Mouse (Mus musculus): ENCODE results near the gene Sgca. TPM values are rescaled to one million over a fixed set of nuclear protein-coding genes. Genes with fewer than 3 reads are reported as not detected.

Gene Sgca
- polyA plus RNA-seq, 1 experiment from 2014 or later, result 0.13 TPM

GRCm38 (mm10) chr11:94962534-94963101 lies 13.5 kb downstream of the Sgca start:
- H3K9ac ChIP-seq (replicated peaks), result no peak overlapping the region
- H3K27me3 ChIP-seq (ENCODE audit: insufficient read depth, low read length), result 0 out of 2 replicates have a peak, but pooled peaks cover 4% of the 10 kb centered on the region
- no peak for TF ChIP-seq EP300 (IDR thresholded peaks at IDR 0.05; ENCODE audit: low read depth)
- no peak for TF ChIP-seq CTCF (IDR thresholded peaks at IDR 0.05; ENCODE audit: low read depth)
- H3K9me3 ChIP-seq (ENCODE audit: low read length), result no peaks in the 10 kb centered on the region
- no peak overlapping the region for H3K4me3 ChIP-seq (ENCODE audit: low read depth, low read length)
- DNase-seq (no peak), ATAC-seq (no peak)
- no peak overlapping the region for H3K27ac ChIP-seq (ENCODE audit: low read depth)
- H3K4me2 ChIP-seq (ENCODE audit: low read depth, low read length), result no peak overlapping the region
- no peaks in the 10 kb centered on the region for H3K4me1 ChIP-seq (ENCODE audit: insufficient read depth)
- WGBS (ENCODE audit: insufficient replicate concordance), result 57% methylated on average over 5 of the region's 5 CpGs
- H3K36me3 ChIP-seq (replicated peaks; ENCODE audit: insufficient read depth, low read length), result no peaks in the 10 kb centered on the region

GRCm38 (mm10) chr11:94958065-94958858 lies 17.9 kb downstream of the Sgca start:
- ATAC-seq (no peak), DNase-seq (peak; percentile 13)
- WGBS (ENCODE audit: insufficient replicate concordance), result 25% methylated on average over 8 of the region's 8 CpGs
- no peak overlapping the region for H3K27ac ChIP-seq (ENCODE audit: low read depth)
- no peaks in the 10 kb centered on the region for H3K9me3 ChIP-seq (ENCODE audit: low read length)
- no peak overlapping the region for H3K9ac ChIP-seq (replicated peaks)
- H3K36me3 ChIP-seq (replicated peaks; ENCODE audit: insufficient read depth, low read length), result no peaks in the 10 kb centered on the region
- H3K27me3 ChIP-seq (ENCODE audit: insufficient read depth, low read length), result no peaks in the 10 kb centered on the region
- H3K4me2 ChIP-seq (ENCODE audit: low read depth, low read length), result no peak overlapping the region
- no peak for TF ChIP-seq EP300 (IDR thresholded peaks at IDR 0.05; ENCODE audit: low read depth)
- no peak for TF ChIP-seq CTCF (IDR thresholded peaks at IDR 0.05; ENCODE audit: low read depth)
- no peaks in the 10 kb centered on the region for H3K4me1 ChIP-seq (ENCODE audit: insufficient read depth)
- H3K4me3 ChIP-seq (ENCODE audit: low read depth, low read length), result no peak overlapping the region

- TF ChIP-seq EP300 (IDR thresholded peaks at IDR 0.05; ENCODE audit: low read depth) (no peak), CTCF (IDR thresholded peaks at IDR 0.05; ENCODE audit: low read depth) (no peak)
- H3K4me3 ChIP-seq (ENCODE audit: low read depth, low read length), result no peak overlapping the region
- ATAC-seq, result no peak
- no peak overlapping the region for H3K4me2 ChIP-seq (ENCODE audit: low read depth, low read length)
- H3K27ac ChIP-seq (ENCODE audit: low read depth), result no peak overlapping the region
- H3K4me1 ChIP-seq (ENCODE audit: insufficient read depth), result no peaks in the 10 kb centered on the region
- no peak overlapping the region for H3K9ac ChIP-seq (replicated peaks)
- no peaks in the 10 kb centered on the region for H3K36me3 ChIP-seq (replicated peaks; ENCODE audit: insufficient read depth, low read length)
- 0 out of 2 replicates have a peak, but pooled peaks cover under 1% of the 10 kb centered on the region for H3K27me3 ChIP-seq (ENCODE audit: insufficient read depth, low read length)
- DNase-seq, result peak; percentile 12
- WGBS (ENCODE audit: insufficient replicate concordance), result 71% methylated on average over 9 of the region's 9 CpGs
- no peaks in the 10 kb centered on the region for H3K9me3 ChIP-seq (ENCODE audit: low read length)
Measured at GRCm38 (mm10) chr11:94957693-94958064, 18.4 kb downstream of the Sgca start.

DNA sequence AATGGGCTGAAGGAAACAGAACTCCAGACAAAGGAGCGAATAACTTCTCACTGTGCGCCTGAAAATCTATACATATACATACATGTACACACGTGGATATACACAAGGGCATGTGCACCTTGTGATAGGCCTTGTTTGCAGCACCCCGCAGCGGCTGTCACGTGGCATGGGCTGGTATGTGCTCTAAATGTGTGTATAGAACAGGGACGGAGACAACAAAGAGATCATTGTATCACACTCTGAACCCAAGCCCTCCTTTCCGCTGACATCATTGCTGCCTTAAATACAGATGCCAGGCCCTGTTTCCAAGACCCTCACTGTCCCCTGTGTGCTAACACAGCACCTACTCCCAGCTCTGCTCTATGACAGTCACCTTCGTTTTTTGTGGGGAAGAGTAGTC lies 21.0 kb downstream of the Sgca start:
- no peak overlapping the region for H3K4me2 ChIP-seq (ENCODE audit: low read depth, low read length)
- no peak for TF ChIP-seq CTCF (IDR thresholded peaks at IDR 0.05; ENCODE audit: low read depth)
- TF ChIP-seq EP300 (IDR thresholded peaks at IDR 0.05; ENCODE audit: low read depth), result no peak
- ATAC-seq, result no peak
- no peaks in the 10 kb centered on the region for H3K4me1 ChIP-seq (ENCODE audit: insufficient read depth)
- WGBS (ENCODE audit: insufficient replicate concordance), result 67% methylated on average over 9 of the region's 9 CpGs
- H3K27ac ChIP-seq (ENCODE audit: low read depth), result no peak overlapping the region
- H3K36me3 ChIP-seq (replicated peaks; ENCODE audit: insufficient read depth, low read length), result no peaks in the 10 kb centered on the region
- no peaks in the 10 kb centered on the region for H3K9me3 ChIP-seq (ENCODE audit: low read length)
- no peak overlapping the region for H3K9ac ChIP-seq (replicated peaks)
- no peak for DNase-seq
- 0 out of 2 replicates have a peak, but pooled peaks cover 2% of the 10 kb centered on the region for H3K27me3 ChIP-seq (ENCODE audit: insufficient read depth, low read length)
- H3K4me3 ChIP-seq (ENCODE audit: low read depth, low read length), result no peak overlapping the region

DNA sequence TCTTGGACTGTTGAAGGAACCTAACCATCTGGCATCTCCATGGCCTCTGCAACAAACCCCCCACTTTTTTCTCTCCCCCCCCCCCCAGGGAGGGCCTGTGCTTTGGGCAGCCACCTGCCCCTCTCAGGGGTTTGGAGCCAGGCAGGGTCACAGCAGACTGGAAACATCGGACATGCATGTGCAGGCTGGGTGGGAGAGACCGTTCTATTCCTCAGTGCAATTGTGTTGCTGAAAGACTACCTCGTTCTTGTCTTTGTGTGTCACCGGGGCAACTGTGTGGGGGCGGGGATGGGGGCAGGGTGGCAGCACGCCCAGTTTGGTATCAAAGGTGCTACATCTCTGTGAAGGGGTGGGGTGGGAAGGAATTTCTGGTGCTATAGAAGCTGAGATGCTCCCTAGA lies 24.0 kb downstream of the Sgca start:
- ATAC-seq (no peak), DNase-seq (peak; percentile 11)
- H3K27me3 ChIP-seq (ENCODE audit: insufficient read depth, low read length), result 0 out of 2 replicates have a peak, but pooled peaks cover 2% of the 10 kb centered on the region
- no peak overlapping the region for H3K4me3 ChIP-seq (ENCODE audit: low read depth, low read length)
- H3K36me3 ChIP-seq (replicated peaks; ENCODE audit: insufficient read depth, low read length), result no peaks in the 10 kb centered on the region
- 30% methylated on average over 6 of the region's 6 CpGs for WGBS (ENCODE audit: insufficient replicate concordance)
- no peak for TF ChIP-seq EP300 (IDR thresholded peaks at IDR 0.05; ENCODE audit: low read depth)
- H3K9me3 ChIP-seq (ENCODE audit: low read length), result no peaks in the 10 kb centered on the region
- H3K27ac ChIP-seq (ENCODE audit: low read depth), result no peak overlapping the region
- no peak overlapping the region for H3K4me2 ChIP-seq (ENCODE audit: low read depth, low read length)
- H3K4me1 ChIP-seq (ENCODE audit: insufficient read depth), result no peaks in the 10 kb centered on the region
- H3K9ac ChIP-seq (replicated peaks), result no peak overlapping the region

DNA sequence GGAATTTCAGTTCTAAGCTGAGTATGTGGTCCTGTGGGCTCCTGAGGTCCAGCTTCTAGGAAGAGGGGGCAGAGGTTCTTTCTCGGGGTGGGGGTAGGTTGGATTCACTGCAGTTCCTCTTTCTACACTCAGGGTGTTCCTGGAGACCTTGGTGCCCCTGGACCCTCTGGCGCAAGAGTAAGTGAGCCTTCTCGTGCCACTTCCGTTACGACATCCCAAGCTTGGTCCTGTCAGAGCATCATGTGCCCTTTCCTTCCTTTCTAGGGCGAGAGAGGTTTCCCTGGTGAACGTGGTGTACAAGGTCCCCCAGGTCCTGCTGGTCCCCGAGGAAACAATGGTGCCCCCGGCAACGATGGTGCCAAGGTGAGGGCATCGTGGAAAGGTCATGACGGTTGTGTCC lies 30.9 kb downstream of the Sgca start:
- H3K4me1 ChIP-seq (ENCODE audit: insufficient read depth), result no peaks in the 10 kb centered on the region
- TF ChIP-seq CTCF (IDR thresholded peaks at IDR 0.05; ENCODE audit: low read depth) (no peak), EP300 (IDR thresholded peaks at IDR 0.05; ENCODE audit: low read depth) (no peak)
- H3K9me3 ChIP-seq (ENCODE audit: low read length), result no peaks in the 10 kb centered on the region
- 61% methylated on average over 12 of the region's 12 CpGs for WGBS (ENCODE audit: insufficient replicate concordance)
- H3K4me2 ChIP-seq (ENCODE audit: low read depth, low read length), result no peak overlapping the region
- H3K9ac ChIP-seq (replicated peaks), result no peak overlapping the region
- ATAC-seq, result no peak
- DNase-seq, result no peak
- peaks cover 10% of the 10 kb centered on the region for H3K27me3 ChIP-seq (ENCODE audit: insufficient read depth, low read length)
- H3K27ac ChIP-seq (ENCODE audit: low read depth), result no peak overlapping the region
- no peaks in the 10 kb centered on the region for H3K36me3 ChIP-seq (replicated peaks; ENCODE audit: insufficient read depth, low read length)
- no peak overlapping the region for H3K4me3 ChIP-seq (ENCODE audit: low read depth, low read length)
